Mouse (Mus musculus) urinary bladder, adult 2 months (tissue): ENCODE results near the gene Auts2. TPM values are rescaled to one million over a fixed set of nuclear protein-coding genes. Genes with fewer than 3 reads are reported as not detected.
A peak's percentile ranks its signal among the peaks of the same experiment; 100 is the strongest.

Experiments used
- DNase-seq: peaks from one replicate; pipeline ENCODE4 v3.0.0; 2022; ENCODE audit warnings: low spot score
- polyA plus RNA-seq: library from polyadenylated mRNA; depleted of rRNA; stranded (reverse); fragments of >200 nt; gene quantifications from 2 replicates; pipeline ENCODE4 v1.2.3, GENCODE M21; 2012

The Auts2 gene
- polyA plus RNA-seq, 1 experiment, result 15.1 TPM

DNA sequence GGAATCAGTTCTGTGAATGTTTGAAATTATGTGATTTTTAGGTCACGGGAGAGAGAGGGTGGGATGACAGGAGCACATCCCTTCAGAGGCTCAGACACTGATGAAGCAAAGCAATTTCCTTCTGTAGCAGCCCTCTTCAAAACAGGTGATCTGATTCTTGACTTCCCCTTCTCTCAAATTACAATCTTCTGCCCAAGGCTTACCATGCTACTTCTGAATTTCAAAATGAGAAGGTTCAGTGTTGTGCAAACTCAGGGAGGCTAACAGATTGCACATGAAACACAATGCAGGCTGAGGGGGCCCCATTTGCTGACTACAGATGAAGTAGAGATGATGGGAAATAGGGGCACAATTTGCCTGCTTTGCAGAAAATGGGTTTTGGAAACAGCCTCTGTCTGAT is 278.1 kb downstream of the Auts2 start:
- no peak for DNase-seq

DNA sequence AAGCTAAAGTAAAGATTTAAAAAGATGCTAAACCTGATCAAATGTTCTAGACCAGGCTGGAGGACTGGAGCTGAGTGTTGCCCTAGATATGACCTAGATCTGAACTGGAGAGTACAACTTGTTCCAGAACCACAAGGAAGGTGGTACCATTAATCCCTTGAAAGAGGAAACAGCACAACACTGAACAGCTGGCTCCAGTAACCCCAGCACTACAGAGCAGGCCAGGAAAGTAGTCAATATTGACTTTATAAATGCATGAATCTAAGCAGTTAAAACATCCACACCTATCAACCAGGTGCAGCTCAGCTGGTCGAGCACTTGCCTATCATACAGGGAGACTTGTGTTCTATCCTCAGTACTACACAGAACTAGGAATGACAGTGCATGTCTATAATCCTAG is 281.4 kb downstream of the Auts2 start:
- no peak for DNase-seq

GRCm38 (mm10) chr5:132258882-132259281 is 284.3 kb downstream of the Auts2 start:
- DNase-seq, result no peak

DNA sequence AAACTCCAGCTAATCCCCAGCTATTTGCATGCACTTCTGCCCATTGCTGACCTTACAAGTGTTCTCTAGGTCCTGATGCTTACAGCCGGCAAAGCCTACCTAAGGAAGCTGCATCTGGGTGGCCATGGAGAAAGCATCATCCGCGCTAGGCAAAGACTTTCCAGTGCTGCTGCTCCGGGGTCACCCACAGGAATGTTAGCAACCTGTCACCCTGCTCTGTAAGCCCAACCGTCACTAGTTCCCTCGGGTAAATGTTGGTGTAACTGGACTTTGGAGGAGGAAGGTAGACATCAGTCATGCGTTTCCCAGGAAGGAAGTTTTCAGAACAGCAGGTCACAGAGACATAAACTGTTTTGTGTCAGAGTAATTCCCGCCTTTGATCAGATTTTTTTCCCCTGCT is 287.6 kb downstream of the Auts2 start:
- no peak for DNase-seq

DNA sequence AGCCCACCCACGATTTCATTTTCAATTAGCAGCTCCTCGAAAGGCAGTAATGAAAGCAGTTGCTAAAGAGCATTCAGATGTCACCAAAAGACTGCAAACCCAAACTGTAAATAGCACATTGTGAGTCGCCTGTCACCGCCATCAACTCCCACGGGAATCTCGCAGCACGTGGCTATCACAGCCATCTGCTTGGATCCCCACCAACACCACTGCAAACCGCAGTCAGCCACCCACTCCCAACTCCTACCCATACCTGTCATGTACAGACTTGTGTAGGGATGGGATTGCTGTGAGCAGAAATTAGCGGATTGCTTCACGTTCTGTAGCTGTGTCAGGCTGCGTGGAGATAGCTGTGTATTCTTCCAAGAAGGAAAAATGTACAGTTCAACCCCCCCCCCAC is 293.6 kb downstream of the Auts2 start:
- DNase-seq, result no peak

- DNase-seq, result no peak
These were observed 295.1 kb downstream of the Auts2 start for GRCm38 (mm10) chr5:132248069-132248468.

DNA sequence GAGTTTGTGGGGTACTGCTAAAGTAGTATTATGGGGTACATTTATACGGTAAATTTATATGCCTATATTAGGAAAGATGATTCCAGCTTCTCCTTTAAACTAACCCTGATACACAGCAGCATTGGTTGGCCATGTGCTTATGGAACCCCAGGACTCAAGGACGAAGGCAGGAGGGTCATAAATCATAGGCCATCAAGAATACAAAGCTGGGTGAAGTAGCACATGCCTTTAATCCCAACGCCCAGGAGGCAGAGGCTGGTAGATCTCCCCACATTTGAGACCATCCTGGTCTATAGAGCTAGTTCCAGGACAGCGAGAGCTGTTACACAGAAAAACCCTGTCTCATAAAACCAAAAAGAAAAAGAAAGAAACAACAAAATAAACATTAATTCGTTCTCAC is 307.7 kb downstream of the Auts2 start:
- no peak for DNase-seq

- DNase-seq, result no peak
These were observed 308.7 kb downstream of the Auts2 start for GRCm38 (mm10) chr5:132234471-132234870.

- peak; percentile 23 for DNase-seq
These were observed 311.7 kb downstream of the Auts2 start for GRCm38 (mm10) chr5:132231280-132232047.

DNA sequence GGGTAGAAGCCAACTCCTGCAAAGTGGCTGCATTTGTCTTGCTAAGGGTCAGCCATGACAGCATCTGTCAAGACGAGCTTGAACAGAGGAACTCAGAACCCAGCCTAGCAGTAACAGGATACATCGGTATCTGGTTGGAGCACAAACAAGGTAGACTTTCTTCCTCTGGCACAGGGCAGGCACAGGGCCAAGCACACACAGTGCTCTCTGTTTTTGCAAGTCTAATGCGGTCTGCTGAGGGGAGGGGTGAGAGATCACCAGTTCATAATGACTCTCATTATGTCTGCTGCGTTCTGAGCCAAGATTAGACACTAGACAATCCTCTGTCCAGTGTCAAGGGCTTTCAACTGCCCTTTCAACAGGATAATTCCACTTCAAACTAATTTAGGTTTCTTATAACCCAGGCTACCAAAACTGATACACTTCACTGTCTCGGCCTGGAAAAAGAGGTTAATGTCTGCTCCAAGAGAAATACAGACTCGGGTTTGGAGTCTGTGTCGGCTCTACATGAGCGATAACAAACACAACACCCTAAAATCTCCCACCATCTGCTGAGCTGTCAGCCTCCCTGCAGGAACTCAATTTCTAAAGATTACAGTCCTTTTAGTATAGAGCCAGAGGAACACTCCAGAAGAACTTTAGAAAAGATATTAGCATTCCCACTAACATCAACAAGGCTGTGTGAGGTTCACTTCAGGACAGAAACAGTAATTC is 313.3 kb downstream of the Auts2 start:
- no peak for DNase-seq

DNA sequence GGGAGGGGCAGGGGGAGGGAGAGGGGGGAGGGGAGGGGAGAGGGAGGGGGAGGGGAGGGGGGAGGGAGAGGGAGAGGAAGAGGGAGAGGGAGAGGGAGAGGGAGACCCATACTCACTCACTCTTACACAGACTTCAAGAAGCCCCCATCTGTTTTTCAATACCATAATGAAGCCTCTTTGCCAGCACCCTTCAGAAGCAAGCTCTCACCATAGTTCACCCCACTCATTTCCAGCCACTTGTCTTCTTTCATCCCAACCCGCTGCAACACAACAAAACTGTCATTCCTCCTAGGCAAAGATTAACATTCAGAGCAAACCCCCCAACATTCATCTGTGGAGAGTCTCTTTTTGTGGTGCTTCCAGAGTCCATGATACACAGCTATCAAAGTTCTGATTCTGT is 314.1 kb downstream of the Auts2 start:
- no peak for DNase-seq

DNA sequence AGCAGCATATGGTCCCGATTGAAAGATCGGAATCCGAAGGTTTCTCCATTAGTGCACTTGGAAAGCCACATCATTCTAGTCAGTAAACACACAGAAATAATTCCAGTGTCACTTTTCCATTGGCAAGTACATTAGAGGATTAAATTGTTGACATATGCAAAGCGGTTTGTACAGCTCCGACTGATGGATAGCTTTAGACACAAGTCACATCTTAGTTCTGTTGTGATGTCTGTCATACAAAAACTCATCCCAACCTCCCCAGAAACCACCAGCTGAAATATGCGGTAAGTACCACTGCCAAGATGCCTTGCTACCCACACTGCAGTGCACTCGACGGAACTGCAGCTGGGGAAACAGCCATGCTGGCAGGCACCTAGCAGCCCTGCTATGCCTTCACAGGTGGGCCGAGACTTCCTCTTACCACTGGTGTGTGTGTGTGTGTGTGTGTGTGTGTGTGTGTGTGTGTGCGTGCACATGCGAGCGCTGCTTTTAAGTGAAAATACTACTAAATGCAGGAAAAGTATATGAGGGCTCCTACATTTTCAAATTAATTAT is 322.7 kb downstream of the Auts2 start:
- DNase-seq, result no peak

DNA sequence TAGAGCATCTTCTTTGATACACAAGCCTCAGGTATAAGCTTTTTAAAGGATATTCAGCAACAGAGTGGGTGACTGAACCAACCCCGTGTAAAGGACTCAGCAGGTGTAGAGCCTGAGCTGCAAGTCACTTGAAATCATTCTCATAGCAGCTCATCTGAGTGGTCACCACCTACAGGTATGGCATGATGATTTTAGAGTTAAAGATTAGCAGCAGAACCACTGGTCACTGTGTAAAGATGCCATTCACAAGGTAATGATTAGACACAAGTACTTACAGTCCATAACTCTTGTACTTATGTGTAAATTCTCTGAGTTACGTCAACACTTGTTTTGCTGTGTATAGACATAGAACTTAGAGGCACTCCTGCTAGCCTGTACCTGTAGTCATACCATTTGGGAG is 327.0 kb downstream of the Auts2 start:
- DNase-seq, result no peak

DNA sequence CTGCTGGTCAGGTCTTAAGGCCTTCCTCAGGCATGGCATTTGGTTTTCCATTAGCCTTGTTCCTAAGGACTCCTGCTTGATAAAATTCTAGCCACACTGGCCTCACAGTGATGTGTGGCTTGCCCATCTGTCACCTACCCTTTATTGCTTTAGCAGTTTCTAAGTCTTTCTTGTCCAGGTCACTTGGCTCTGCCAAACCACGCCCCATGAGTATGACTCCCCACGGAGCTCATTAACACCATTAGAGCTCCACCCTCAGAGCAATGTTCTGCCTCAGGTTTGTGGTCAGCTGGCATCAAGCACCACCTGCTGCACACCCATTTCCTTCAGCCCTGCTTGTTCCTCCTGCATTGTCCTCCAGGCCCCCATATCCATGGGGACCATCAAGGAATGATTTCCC is 330.7 kb downstream of the Auts2 start:
- no peak for DNase-seq

DNA sequence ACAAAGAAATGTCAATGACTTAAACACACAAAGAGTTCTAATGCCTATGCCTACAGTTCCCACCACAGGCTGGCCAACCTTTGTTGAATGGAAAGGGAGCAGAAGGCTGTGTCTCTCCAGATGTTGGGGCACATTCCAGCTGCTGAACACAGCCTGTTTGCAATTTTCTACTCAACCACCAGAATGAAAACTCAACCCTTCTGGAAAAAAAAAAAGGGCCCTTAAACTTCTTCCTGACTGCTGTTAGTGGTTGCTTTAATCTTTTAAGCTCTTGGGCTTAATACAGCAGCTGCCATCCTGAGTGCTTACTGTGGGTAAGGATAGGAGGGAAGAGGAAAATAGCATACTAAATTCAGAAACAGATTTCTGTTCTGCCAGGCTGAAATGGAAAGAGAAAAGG is 333.4 kb downstream of the Auts2 start:
- no peak for DNase-seq

DNA sequence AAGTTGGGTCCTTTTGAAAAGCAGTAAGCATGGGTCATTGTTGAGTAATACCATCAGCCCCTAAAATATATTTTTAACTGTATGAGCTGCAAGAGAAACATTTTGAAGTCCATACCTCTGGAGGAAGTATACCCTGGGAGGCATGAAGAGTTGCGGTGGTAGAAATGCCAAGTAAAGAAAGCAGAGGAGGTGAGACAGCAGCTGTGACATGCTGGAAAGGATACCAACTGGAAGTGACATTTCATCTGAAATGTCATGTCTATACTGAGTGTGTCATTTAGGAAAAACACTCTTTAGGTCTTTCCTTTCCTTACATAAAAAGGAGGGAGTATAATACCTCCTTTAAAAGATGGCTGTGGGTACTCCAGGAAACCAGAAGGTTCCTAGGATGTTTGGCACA is 336.9 kb downstream of the Auts2 start:
- no peak for DNase-seq

DNA sequence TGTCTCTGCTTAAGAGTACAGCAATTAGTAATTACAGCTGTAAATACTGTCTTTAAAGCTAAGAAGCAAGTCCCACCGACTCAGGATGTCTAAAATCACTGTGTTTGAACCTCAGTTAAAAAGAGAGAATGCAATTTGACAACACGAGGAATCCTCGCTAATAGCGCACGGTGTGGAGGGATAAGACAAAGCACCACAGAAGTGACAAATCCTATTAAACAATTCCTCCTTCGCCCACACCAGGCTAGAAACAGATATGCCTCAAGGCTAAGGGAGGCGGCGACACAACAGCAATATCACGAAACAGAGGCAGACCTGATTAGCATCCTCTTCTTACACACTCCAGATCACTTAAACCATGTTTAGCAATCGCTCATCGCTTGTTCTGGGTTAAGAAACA is 339.3 kb downstream of the Auts2 start:
- DNase-seq, result no peak

GRCm38 (mm10) chr5:132201077-132201645 is 342.0 kb downstream of the Auts2 start:
- no peak for DNase-seq

GRCm38 (mm10) chr5:132200595-132200994 is 342.5 kb downstream of the Auts2 start:
- no peak for DNase-seq

GRCm38 (mm10) chr5:132195048-132195533 is 348.1 kb downstream of the Auts2 start:
- no peak for DNase-seq

DNA sequence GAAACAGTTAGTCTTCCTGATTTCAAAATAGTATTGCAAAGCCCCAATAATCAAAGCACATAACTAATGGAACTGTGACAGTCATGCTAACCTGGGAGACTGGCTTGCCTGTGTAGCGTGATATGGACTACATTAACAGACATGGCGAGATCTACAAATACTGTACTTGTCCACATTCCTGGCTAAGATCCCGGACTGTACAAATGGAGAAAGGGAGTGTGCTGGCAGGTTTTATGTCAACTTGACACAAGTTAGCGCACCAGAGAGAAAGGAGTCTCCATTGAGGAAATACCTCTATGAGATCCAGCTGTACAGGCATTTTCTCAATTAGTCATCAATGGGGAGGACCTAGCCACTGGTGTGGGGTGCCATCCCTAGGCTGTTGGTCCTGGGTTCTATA is 353.0 kb downstream of the Auts2 start:
- DNase-seq, result no peak

- no peak for DNase-seq
These were observed 356.5 kb downstream of the Auts2 start for GRCm38 (mm10) chr5:132186659-132187058.

GRCm38 (mm10) chr5:132186221-132186620 is 356.9 kb downstream of the Auts2 start:
- DNase-seq, result no peak
